Mouse (Mus musculus) kidney, embryonic 14.5 days (tissue): ENCODE data around the gene Ptpn3. TPM values are rescaled to one million over a fixed set of nuclear protein-coding genes. Genes with fewer than 3 reads are reported as not detected.
"Not testable (repeated sequence)": the region's sequence is repeated elsewhere in the genome, so short reads cannot be mapped to it uniquely, and the experiment has no call there.

Experiments
- ATAC-seq: fragments of 200-750 bp; cut with Nextera tagmentation; 2 replicates; pipeline ENCODE4 v1.8.0; 2017; ENCODE audit warnings: moderate number of reproducible peaks, mild to moderate bottlenecking, moderate TSS enrichment, moderate library complexity; ENCODE audit not compliant: low FRiP score, low TSS enrichment
- H3K27ac ChIP-seq: fragments of 300-500 bp; sonication (generic); 2 replicates; pipeline ENCODE4 v1.5.1; 2014; ENCODE audit warnings: low read depth, mild to moderate bottlenecking, low read length, moderate library complexity, mixed read lengths
- H3K27me3 ChIP-seq: fragments of 300-500 bp; sonication (generic); 2 replicates; pipeline ENCODE4 v1.6.1; 2014; ENCODE audit warnings: mild to moderate bottlenecking, low read length; ENCODE audit not compliant: control insufficient read depth, insufficient read depth
- H3K36me3 ChIP-seq: fragments of 300-500 bp; sonication (generic); 2 replicates; pipeline ENCODE4 v1.6.1; 2014; ENCODE audit warnings: low read length, mixed read lengths; ENCODE audit not compliant: control insufficient read depth, insufficient read depth
- H3K4me1 ChIP-seq: fragments of 300-500 bp; sonication (generic); 2 replicates; pipeline ENCODE4 v1.6.1; 2014; ENCODE audit warnings: low read length, mixed read lengths; ENCODE audit not compliant: control insufficient read depth, insufficient read depth
- H3K4me2 ChIP-seq: fragments of 300-500 bp; sonication (generic); replicated peaks from 2 replicates; pipeline ENCODE4 v1.6.1; 2014; ENCODE audit warnings: low read depth, mild to moderate bottlenecking, low read length
- H3K4me3 ChIP-seq: fragments of 300-500 bp; sonication (generic); 2 replicates; pipeline ENCODE4 v1.5.1; 2014; ENCODE audit warnings: mild to moderate bottlenecking, low read length
- H3K9ac ChIP-seq: fragments of 300-500 bp; sonication (generic); 2 replicates; pipeline ENCODE4 v1.6.1; 2014; ENCODE audit warnings: low read depth, mild to moderate bottlenecking, low read length, moderate library complexity
- H3K9me3 ChIP-seq: fragments of 300-500 bp; sonication (generic); 2 replicates; pipeline ENCODE4 v1.6.1; 2016; ENCODE audit warnings: low read length; ENCODE audit not compliant: control insufficient read depth
- WGBS: fragments of 180-500 bp; shearing (Covaris S2); extraction: QIAGEN DNeasy Blood & Tissue Kit; methylation state at CpG from one replicate; pipeline ENCODE4 v1.1.7; 2014; 5-methylcytosine and 5-hydroxymethylcytosine counted together
- polyA plus RNA-seq: library from polyadenylated mRNA; unstranded; fragments of >200 nt; fragmentation: Nextera tagmentation; extraction: Ambion mirVana; gene quantifications from 2 replicates; pipeline ENCODE4 v1.2.1, GENCODE M21; 2014

Gene Ptpn3
- polyA plus RNA-seq, 1 experiment from 2014 or later, result 17.0 TPM

DNA sequence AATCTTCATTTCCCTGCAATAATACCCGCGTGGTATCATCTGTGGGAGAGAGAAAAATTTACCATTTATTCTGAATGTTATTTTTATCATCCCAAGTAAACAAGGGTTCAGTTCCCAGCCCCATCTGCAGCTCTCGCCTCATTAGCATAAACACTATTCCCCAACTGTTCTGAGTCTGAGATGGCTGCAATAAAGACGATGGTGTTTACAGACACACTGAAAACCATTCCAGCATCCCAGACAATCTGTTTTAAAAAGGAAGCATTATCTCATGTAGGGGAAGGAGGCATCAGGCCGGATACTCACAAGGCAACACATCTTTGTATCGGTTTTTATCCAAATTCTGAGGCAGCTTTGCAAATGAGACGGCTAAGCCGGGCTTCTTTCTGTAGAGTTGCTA lies 95.7 kb downstream of the Ptpn3 start:
- no peaks in the 10 kb centered on the region for H3K4me1 ChIP-seq
- ATAC-seq, result no peak
- no peaks in the 10 kb centered on the region for H3K27me3 ChIP-seq
- no peak overlapping the region for H3K4me2 ChIP-seq
- H3K9me3 ChIP-seq, result no peaks in the 10 kb centered on the region
- H3K4me3 ChIP-seq, result no peak overlapping the region
- 0 out of 2 replicates have a peak, but pooled peaks cover 5% of the 10 kb centered on the region for H3K36me3 ChIP-seq
- H3K27ac ChIP-seq, result no peak overlapping the region
- WGBS, result 89% methylated on average over 8 of the region's 8 CpGs
- H3K9ac ChIP-seq, result no peak overlapping the region

DNA sequence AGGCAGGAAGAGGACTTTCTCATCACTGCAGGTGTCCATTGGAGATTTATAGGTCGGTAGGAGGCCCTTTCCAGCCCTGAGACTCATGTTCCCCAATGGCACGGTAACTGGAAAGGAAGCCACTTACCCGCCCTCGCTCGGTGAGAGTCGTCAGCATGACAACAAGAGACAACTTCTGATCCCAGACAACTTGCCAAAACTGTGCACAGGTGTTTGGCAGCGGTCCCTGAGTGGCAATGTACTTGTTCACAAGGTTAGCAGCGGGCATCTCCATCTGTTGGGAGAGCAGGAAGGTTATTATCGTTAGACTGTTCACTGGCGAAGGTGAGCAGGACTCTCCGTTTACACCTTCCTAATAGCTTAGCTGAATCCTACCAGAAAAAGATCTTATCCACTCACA lies 96.9 kb downstream of the Ptpn3 start:
- 0 out of 2 replicates have a peak, but pooled peaks cover 5% of the 10 kb centered on the region for H3K36me3 ChIP-seq
- ATAC-seq, result no peak
- H3K4me2 ChIP-seq, result no peak overlapping the region
- 75% methylated on average over 11 of the region's 11 CpGs for WGBS
- no peak overlapping the region for H3K9ac ChIP-seq
- H3K4me3 ChIP-seq, result no peak overlapping the region
- no peak overlapping the region for H3K27ac ChIP-seq
- H3K27me3 ChIP-seq, result no peaks in the 10 kb centered on the region
- no peaks in the 10 kb centered on the region for H3K4me1 ChIP-seq
- no peaks in the 10 kb centered on the region for H3K9me3 ChIP-seq

DNA sequence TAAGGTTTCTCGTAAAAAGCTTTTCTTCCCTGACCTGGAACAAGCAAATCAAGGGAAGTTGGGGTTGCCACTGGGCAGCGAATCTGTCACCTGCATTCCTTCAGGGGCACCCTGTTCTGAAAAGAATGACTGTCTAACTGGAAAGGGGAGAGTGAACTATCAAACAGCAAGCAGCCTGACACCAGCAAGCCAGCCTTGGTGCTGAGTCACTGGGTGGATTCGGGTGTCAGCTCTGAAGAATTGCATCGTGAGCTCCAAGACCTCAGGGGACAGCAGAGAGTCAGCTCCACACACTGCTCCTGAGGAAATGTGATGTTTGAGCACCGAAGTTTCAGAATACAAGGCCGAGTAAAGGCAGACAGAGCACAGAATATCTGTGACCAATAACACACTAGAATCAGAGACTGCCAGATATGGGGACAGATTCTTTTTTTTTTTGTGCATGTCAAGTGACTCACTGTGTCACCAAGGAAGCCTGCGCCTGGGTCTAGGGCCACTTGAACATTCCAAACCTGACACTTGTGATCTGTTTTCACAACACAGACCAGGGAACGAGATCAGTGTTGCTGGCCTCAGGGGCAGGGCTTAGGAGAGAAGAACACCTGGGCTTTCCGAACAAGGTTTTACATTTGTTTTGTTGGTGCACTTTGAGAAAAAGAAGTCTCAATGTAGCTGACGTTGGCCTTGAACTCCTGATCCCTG lies 98.8 kb downstream of the Ptpn3 start:
- no peaks in the 10 kb centered on the region for H3K4me1 ChIP-seq
- no peak overlapping the region for H3K4me2 ChIP-seq
- 0 out of 2 replicates have a peak, but pooled peaks cover 5% of the 10 kb centered on the region for H3K36me3 ChIP-seq
- H3K27ac ChIP-seq, result no peak overlapping the region
- H3K9me3 ChIP-seq, result no peaks in the 10 kb centered on the region
- H3K9ac ChIP-seq, result no peak overlapping the region
- WGBS, result 33% methylated on average over 10 of the region's 10 CpGs
- peak; percentile 46; the same call in 1 of the 2 replicates for ATAC-seq
- no peak overlapping the region for H3K4me3 ChIP-seq
- no peaks in the 10 kb centered on the region for H3K27me3 ChIP-seq

DNA sequence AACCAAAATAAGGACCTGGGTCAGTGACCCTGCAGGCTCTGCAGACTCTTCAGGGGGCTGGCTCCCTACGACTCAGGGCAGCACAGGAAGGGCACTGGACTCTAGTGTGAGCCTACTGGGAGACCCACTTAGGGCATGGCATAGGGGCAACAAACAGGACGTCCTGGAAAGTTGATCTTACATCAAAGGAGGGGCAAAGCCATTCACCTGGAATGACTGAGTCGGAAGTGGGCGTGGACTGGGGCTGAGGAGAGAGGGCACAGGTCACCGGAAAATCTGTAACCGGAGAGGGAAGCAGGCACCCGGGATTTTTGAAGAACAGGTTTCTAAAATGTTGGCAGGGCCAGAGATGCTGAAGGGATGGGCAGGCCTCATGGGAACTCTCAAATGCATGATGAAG lies 99.5 kb downstream of the Ptpn3 start:
- H3K9ac ChIP-seq, result no peak overlapping the region
- H3K36me3 ChIP-seq, result 0 out of 2 replicates have a peak, but pooled peaks cover 5% of the 10 kb centered on the region
- H3K4me2 ChIP-seq, result no peak overlapping the region
- no peak overlapping the region for H3K27ac ChIP-seq
- 14% methylated on average over 7 of the region's 7 CpGs for WGBS
- H3K4me3 ChIP-seq, result no peak overlapping the region
- no peaks in the 10 kb centered on the region for H3K27me3 ChIP-seq
- ATAC-seq, result peak; percentile 57; the same call in 1 of the 2 replicates
- H3K4me1 ChIP-seq, result no peaks in the 10 kb centered on the region
- H3K9me3 ChIP-seq, result no peaks in the 10 kb centered on the region

DNA sequence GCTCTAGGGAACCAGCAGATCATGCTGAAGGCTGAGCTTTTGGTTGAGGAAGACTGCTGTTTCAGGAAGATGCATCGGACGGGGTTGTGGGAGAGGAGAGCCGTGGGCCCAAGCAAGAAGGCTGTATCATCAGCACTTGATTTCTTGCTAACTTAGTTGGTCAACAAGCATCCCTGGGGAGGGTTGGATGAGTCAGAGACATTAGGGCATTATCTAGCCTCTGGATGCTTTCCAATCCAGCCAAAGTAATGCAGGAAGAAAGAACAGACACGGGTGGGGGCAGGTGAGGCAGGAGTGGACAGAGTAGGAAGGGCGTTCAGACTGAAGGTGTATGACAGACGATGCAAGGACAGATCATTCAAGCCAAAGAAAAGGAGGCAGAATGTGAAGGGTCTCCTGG lies 101.0 kb downstream of the Ptpn3 start:
- Histone ChIP-seq H3K36me3 (0 out of 2 replicates have a peak, but pooled peaks cover 5% of the 10 kb centered on the region), H3K27me3 (no peaks in the 10 kb centered on the region), H3K27ac (no peak overlapping the region), H3K9ac (no peak overlapping the region), H3K4me2 (no peak overlapping the region), H3K4me3 (no peak overlapping the region), H3K4me1 (no peaks in the 10 kb centered on the region), H3K9me3 (no peaks in the 10 kb centered on the region)
- no peak for ATAC-seq
- 92% methylated on average over 6 of the region's 6 CpGs for WGBS

DNA sequence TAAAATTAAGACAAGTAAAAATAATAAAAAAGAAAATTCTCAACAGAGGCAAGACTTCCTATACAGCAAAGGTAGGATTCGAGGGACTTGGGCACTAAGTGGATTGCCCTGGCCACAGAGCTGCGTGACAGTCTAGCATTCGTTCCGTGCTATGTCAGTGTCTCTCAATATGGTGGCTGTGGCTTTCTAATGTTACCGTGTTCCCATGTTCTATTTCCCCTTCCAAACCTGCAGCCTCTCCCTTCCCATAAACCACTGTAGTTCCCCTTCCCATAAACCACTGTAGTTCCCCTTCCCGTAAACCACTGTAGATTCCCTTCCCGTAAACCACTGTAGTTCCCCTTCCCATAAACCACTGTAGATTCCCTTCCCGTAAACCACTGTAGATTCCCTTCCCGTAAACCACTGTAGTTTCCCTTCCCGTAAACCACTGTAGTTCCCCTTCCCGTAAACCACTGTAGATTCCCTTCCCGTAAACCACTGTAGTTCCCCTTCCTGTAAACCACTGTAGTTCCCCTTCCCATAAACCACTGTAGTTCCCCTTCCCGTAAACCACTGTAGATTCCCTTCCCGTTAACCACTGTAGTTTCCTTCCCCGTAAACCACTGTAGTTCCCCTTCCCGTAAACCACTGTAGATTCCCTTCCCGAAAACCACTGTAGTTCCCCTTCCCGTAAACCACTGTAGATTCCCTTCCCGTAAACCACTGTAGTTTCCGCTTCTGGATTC lies 102.8 kb downstream of the Ptpn3 start:
- not testable (repeated sequence) for H3K27ac ChIP-seq, H3K9me3 ChIP-seq, H3K27me3 ChIP-seq, H3K4me3 ChIP-seq, H3K4me2 ChIP-seq, H3K9ac ChIP-seq, H3K4me1 ChIP-seq, ATAC-seq, H3K36me3 ChIP-seq
- WGBS, result 95% methylated on average over 20 of the region's 20 CpGs

DNA sequence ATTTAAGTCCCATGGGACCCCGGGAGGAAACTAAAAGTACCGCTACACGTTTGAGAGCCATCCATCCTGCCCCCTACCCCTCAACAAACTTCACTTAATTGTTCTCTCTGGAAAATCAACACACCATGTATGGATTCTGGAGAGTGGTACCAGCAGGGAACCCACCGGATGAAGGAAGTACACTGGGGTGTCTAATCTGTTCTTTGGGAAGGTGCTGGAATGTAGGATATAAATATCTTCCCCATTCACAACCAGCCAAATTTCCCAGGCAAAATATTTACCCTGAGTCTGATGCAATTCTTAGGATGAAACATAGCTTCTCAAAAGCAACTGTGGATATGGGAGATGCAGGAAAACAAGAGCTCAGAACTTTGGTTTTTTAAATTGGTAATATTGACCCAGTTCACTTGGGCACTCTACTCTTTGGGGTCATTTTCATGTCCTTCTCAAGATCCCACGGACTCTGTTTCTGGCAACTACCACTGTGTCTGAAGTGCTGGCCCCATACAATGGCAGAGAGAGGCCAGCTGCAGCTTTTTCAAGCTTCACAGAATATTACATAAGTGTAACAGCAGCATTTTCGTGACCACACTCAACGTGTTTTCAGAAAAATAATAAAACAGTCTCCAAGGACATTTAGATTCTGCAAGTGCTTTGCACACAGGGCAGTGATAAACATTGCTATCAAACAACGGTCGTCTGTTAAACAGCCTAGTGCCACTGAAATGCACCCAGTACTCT lies 109.9 kb downstream of the Ptpn3 start:
- H3K27ac ChIP-seq, result no peak overlapping the region
- H3K9ac ChIP-seq, result no peak overlapping the region
- no peaks in the 10 kb centered on the region for H3K9me3 ChIP-seq
- H3K4me1 ChIP-seq, result no peaks in the 10 kb centered on the region
- no peaks in the 10 kb centered on the region for H3K36me3 ChIP-seq
- no peaks in the 10 kb centered on the region for H3K27me3 ChIP-seq
- no peak overlapping the region for H3K4me3 ChIP-seq
- ATAC-seq, result no peak
- 75% methylated on average over 9 of the region's 9 CpGs for WGBS
- H3K4me2 ChIP-seq, result no peak overlapping the region

DNA sequence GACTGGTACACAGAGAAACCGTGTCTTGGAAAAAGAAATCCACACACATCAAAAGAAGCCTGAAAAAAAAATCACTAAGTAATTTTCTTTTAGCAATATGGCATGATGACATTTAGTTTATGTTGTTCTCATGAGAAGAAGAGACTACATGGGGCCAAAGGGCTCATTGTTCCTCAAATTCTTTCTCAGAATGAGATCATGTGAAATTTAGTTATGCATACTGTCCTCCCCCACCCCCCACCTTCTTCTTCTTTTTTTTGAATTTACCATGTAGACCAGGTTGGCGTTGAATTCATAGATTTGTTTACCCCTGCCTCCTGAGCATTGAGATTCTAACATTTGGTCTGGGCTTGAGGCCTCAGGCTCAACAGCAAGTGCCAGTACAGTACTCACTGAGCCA lies 111.8 kb downstream of the Ptpn3 start:
- no peak overlapping the region for H3K9ac ChIP-seq
- H3K9me3 ChIP-seq, result no peaks in the 10 kb centered on the region
- no peak overlapping the region for H3K4me3 ChIP-seq
- H3K4me1 ChIP-seq, result peaks cover 15% of the 10 kb centered on the region
- H3K36me3 ChIP-seq, result no peaks in the 10 kb centered on the region
- no peak overlapping the region for H3K27ac ChIP-seq
- no peak for ATAC-seq
- 89% methylated on average over 2 of the region's 2 CpGs for WGBS
- H3K4me2 ChIP-seq, result no peak overlapping the region
- no peaks in the 10 kb centered on the region for H3K27me3 ChIP-seq

DNA sequence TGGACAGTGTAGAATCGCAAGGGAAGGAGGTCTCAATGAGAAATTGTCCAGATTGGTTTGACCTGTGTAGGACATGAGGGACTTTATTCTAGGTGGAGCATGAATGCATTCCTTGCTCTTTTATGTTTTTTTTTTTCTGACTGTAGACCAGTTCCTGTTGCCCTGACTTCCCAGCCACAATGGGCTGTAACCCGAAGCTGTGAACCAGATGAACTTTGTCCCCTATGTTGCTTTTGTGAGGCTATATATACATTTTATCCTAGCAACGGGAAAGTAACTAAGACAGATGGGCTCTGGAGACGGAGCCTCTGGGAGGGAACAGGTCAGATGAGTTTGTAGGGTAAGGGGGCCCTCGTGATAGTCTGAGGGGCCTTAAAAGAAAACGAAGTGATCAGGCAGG lies 115.6 kb downstream of the Ptpn3 start:
- no peak overlapping the region for H3K4me3 ChIP-seq
- peaks cover 15% of the 10 kb centered on the region for H3K4me1 ChIP-seq
- no peaks in the 10 kb centered on the region for H3K36me3 ChIP-seq
- WGBS, result 8% methylated on average over 6 of the region's 6 CpGs
- no peaks in the 10 kb centered on the region for H3K9me3 ChIP-seq
- ATAC-seq, result peak; percentile 65; the same call in 1 of the 2 replicates
- H3K9ac ChIP-seq, result no peak overlapping the region
- H3K27ac ChIP-seq, result no peak overlapping the region
- no peak overlapping the region for H3K4me2 ChIP-seq
- H3K27me3 ChIP-seq, result no peaks in the 10 kb centered on the region
